Mouse (Mus musculus): ENCODE data around the gene Slc45a2. TPM values are rescaled to one million over a fixed set of nuclear protein-coding genes. Genes with fewer than 3 reads are reported as not detected.

Gene Slc45a2
- total RNA-seq (2023; ENCODE audit: inconsistent age): not detected in 4 replicates

GRCm38 (mm10) chr15:11000421-11000820, at the start of gene Slc45a2:
Slc45a2 (plus strand) TSS chr15:11000721.

DNA sequence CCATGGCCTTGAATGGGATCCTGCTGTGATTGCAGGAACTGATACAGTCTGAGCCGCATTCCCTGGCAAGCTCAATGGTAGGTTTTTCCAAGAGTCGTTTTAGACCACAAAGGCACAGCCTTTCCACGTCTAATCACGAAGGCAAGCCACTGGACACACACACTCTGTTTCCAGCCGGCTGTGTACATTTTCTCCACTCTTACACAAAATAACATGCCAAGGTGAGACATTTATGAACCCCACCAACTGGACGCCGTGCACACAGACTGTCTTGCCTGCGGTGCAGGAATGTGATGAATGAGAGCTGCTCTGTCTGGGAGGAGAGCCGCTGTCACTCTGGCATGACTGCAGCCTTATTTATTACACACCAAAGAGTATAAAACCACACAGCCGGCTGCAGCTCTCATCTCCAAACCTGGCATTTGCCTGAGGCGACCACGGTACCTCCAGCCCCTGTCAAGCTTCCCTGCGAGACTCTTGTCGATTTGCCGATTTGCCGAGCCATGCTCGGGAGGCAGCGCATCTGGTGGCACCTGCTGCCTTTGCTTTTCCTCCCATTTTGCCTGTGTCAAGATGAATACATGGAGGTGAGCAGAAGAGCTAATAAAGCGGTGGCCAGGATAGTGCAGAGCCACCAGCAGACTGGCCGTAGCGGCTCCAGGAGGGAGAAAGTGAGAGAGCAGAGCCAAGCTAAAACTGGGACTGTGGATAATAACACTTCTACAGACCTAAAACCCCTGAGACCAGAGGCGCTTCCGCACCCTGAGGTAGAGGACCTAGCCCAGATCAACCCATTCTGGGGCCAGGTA, 48.4 kb upstream of the Slc45a2 start, which contains the start of gene C1qtnf3:
C1qtnf3 (plus strand) TSS at position 382 of the 809 bp plus-strand sequence.

DNA sequence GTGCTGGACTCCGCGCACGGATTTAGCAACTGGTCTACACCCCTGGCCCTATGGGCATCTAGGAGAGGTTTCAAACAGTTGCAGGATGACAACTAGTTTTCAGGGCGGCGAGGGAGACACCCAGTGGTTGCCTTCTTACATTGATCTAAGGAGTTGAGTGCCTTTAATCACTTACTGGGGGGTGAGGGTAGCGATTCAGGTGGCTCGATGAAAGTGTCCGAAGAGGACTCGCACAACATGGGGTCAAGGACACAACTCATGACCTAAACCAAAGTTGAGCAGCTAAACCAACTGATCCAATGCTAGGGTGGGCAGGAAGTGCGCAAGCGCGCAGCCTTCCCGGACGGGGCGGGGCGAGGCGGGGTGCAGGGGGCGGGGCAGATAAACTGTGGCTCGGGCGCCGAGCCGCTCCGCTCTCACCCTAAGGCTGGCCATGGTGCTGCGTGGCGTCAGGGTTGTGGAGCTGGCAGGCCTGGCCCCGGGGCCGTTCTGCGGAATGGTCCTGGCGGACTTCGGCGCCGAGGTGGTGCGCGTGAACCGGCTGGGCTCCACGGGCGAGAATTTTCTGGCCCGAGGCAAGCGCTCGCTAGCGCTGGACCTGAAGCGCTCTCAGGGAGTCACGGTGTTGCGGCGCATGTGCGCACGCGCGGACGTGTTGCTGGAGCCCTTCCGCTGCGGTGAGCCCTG, 19.0 kb upstream of the Slc45a2 start, which contains the start of gene Amacr:
Amacr (plus strand) TSS at position 380 of the 687 bp plus-strand sequence.

DNA sequence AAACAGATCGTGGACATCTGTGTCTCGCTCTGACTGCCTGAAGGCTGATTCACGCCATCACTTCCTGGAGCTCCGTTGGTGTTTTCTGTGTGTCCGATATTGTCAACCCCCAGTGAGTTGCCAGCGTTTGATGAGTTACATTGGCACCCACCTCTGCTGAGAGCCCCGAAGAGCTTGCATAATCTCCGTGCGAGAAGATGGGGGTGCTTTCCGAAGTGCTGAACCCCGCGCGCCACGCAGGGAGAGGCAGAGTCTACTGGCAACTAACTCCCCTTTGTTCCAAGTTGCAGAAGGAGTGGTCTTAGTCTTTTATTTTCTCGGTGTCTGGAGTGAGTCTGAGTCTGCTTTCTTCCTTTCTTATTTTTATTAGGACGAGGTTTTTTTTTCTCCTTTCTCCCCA, 37.2 kb downstream of the Slc45a2 start, which contains the start of gene Rxfp3:
Rxfp3 (minus strand) TSS at position 281 of the 400 bp plus-strand sequence.

GRCm38 (mm10) chr15:11064558-11065411, 64.3 kb downstream of the Slc45a2 start, which contains the start of gene Adamts12:
Adamts12 (plus strand) TSS chr15:11064790.

Other genes with a start within 250 kb of the Slc45a2 start
- gene C1qtnf3, start 48.4 kb upstream of the Slc45a2 start, total RNA-seq (2023; ENCODE audit: inconsistent age): not detected in 4 replicates
- 4.6 to 6.8 TPM (median 5.1 TPM) in 4 replicates for gene Amacr, start 19.0 kb upstream of the Slc45a2 start, total RNA-seq (2023; ENCODE audit: inconsistent age)
- not detected in 4 replicates for gene Rxfp3, start 37.3 kb downstream of the Slc45a2 start, total RNA-seq (2023; ENCODE audit: inconsistent age)
- gene Adamts12, start 64.1 kb downstream of the Slc45a2 start, total RNA-seq (2023; ENCODE audit: inconsistent age): not detected in 4 replicates